Mouse (Mus musculus) v-Abl transformed pro-B cells (cell line): ENCODE results near the gene Sh3bp1.

Experiments used
- in situ Hi-C, 2 experiments: fragments of 400-800 bp; cut with MboI; formaldehyde crosslinking; loops; one replicate each; pipeline ENCODE4 v1.15.1; 2025; ENCODE audit not compliant: unreplicated experiment in 2 of 2

The Sh3bp1 gene

DNA sequence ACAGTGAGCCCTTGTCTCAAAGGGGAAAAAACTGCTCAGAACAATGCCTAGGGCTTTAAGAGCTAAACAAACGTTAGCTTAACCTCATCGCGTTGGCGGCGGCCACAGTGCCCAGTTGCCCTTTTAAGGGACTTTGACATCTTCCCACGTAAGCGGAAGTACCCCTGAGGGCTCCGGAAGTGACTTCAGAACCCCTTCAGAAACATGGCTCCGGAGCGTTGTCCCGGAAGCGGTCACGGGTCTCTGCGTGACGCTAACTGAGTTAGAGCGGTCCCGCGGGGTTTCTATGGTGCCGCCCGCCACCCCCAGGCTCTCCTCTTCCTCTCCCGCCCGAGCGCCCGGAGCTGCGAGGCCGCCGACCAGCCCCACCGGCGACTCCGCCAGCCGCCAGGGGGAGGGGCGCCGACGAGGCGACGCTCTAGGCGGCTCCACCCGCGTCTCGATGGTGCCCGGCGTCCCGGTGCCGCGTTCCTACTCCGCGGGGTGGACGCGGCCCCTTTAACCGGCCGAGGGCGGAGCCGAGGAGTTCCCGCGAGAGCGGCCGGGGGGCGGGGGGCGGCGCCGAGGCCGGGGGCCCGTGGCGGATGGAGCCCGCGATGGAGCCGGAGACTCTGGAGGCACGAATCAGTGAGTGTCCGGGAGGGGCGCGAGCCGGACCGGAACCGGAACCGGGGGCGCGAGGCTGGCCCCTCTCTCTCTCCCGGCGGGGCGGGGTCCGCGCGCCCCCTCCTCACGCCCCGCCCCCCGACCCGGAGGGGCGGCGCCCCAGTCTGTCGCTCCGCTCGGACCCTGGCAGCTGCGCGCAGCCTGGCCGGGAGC, 22.4 kb upstream of the Sh3bp1 start, which contains the start of gene Gga1:
Gga1 (plus strand) TSS at position 200 of the 819 bp plus-strand sequence.
- in situ Hi-C loops, result loop anchor here (25.0 kb wide), 2 partner anchors 460 to 810 kb away; partner anchors contain the start of genes Gtpbp1 (in 2 of the 2), Josd1 (in 2 of the 2), Maff (in 1 of the 2) and Pla2g6 (in 1 of the 2)

DNA sequence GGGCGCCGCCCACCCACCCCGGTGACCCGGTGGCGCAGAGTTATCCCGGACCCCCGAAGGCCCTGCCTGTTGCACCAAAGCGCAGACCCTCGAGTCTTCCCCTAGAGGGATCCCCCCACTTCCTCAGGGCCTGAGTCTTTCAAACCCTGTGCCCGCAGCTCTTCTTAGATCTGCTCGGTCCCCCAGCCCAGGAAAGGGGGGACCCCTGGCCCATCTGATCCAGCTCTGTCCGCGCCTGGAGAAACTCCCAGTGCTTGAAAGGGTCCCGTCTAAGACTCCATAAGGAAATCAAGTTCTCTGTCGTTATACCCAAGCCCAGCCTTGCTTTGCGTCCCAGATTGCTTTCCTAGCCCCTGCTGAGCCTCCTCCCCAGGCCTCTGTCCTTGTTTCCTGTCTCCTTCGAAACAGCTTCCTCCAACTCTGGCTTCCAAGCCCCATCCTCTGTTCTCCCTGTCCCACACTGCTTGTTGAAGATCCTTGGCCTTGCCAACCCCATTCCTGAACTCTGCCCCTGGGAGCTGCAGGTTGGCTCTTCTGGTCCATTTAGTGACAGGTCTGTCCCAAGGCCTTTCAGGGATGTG, 21.7 kb upstream of the Sh3bp1 start:
- in situ Hi-C loops, result loop anchor here (25.0 kb wide), 2 partner anchors 459 to 809 kb away; partner anchors contain the start of genes Gtpbp1 (in 2 of the 2), Josd1 (in 2 of the 2), Maff (in 1 of the 2) and Pla2g6 (in 1 of the 2)

DNA sequence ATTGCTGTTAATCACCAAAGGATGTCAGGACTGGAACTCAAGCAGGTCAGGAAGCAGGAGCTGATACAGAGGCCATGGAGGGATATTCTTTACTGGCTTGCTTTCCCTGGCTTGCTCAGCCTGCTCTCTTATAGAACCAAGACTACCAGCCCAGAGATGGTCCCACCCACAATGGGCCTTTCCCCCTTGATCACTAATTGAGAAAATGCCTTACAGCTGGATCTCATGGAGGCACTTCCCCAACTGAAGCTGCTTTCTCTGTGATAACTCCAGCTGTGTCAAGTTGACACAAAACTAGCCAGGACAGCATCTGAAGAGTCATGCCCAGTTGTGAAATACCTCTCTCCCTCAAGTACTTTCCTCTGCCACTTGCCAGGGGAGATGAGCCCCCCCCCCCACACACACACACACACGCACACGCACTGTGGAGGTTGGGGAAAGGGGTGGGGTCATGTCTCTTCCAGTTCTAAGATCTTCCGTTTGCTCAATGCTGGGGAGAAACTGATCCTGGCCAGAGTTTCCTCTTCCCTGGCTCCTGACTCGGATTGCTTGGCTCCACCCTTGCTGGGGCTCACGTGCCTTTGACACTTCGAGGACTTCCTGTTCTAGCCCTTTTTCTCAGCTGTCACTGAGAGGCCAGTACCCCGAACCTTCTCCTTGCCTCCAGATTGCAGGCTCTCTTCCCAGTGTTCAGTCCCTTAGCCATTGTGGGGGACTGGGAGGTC, 20.6 kb upstream of the Sh3bp1 start:
- in situ Hi-C loops, result loop anchor here (25.0 kb wide), 2 partner anchors 458 to 808 kb away; partner anchors contain the start of genes Gtpbp1 (in 2 of the 2), Josd1 (in 2 of the 2), Maff (in 1 of the 2) and Pla2g6 (in 1 of the 2)

DNA sequence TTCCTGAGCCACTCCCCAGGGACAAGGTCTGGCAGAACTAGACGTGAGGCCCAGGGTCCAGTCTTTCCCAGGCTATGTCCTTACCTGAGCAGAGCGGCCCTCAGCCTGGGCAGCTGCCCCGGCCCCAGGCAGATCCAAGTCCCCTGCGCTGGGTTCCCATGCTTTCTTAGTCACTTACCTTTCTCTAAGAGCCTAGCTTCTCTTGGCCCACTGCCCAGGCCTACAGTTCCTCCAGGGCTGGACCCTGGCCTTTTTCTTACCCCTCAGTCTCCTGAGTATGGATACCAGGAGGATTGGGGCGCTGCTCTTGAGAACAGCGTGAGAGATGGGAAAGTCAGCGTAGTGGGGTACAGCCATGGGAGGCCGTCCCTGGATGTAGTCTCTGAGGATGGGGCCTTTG, 19.1 kb upstream of the Sh3bp1 start:
- in situ Hi-C loops, result loop anchor here (25.0 kb wide), 2 partner anchors 457 to 807 kb away; partner anchors contain the start of genes Gtpbp1 (in 2 of the 2), Josd1 (in 2 of the 2), Maff (in 1 of the 2) and Pla2g6 (in 1 of the 2)

DNA sequence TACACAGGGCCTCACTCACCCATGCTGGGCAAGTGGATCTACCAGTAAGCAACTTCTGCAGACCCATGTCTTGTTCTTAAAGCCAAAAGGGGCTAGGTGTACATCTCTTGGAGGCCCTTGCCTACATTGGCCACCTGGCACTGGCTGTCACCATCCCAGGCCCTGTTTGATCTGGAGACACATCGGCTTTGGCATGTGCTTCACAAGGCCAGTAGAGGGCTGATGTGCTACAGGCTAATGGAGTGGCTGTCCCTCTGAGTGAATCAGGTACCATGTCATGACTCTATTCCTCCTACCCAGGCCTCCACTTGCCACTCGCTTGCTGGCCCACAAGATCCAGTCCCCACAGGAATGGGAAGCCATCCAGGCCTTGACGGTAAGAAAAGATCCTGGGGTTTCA, 17.7 kb upstream of the Sh3bp1 start:
- in situ Hi-C loops, result loop anchor here (25.0 kb wide), 2 partner anchors 455 to 805 kb away; partner anchors contain the start of genes Gtpbp1 (in 2 of the 2), Josd1 (in 2 of the 2), Maff (in 1 of the 2) and Pla2g6 (in 1 of the 2)

DNA sequence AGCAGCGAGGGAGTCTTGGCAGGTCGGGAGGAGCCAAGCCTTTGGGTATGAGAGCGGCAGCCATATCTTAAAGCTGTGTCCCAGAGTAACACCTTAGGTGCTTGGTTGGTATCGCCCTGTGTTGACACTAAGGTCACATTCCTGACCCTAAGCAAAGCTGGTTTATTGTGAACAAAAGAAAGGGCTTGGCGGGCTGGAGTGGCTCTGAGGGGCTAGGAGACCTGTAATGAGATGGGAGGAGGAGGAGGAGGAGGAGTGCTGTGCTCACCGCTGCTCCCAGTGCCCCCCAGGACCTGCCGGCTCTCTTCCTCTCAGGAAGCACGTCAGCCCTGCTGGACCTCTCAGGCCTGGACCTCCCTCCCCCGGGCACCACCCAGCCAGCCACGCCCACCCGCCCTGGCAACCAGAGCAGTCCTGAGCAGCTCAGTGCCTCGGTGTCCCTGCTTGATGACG, 10.1 kb upstream of the Sh3bp1 start:
- in situ Hi-C loops, result loop anchor here (25.0 kb wide), 2 partner anchors 448 to 798 kb away; partner anchors contain the start of genes Gtpbp1 (in 2 of the 2), Josd1 (in 2 of the 2), Maff (in 1 of the 2) and Pla2g6 (in 1 of the 2)

DNA sequence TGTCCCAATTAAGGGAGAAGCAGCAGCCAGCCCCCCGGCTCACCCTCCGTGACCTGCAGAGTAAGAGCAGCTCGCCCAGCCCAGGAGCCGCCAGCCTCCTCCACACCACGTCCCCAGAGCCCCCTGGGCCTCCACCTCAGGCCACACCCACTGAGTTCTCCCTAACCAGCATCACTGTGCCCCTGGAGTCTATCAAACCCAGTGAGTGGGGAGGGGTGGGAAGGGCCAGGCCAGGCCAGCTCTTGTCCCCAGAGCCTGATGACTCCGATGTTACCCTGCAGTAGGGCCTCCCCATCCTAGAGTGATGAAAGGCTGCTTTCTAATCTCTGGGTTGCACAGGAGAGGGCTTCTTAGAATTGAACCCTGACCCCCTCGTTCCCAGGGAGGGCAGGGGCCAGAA, 7.1 kb upstream of the Sh3bp1 start:
- in situ Hi-C loops, result loop anchor here (25.0 kb wide), 2 partner anchors 445 to 795 kb away; partner anchors contain the start of genes Gtpbp1 (in 2 of the 2), Josd1 (in 2 of the 2), Maff (in 1 of the 2) and Pla2g6 (in 1 of the 2)

DNA sequence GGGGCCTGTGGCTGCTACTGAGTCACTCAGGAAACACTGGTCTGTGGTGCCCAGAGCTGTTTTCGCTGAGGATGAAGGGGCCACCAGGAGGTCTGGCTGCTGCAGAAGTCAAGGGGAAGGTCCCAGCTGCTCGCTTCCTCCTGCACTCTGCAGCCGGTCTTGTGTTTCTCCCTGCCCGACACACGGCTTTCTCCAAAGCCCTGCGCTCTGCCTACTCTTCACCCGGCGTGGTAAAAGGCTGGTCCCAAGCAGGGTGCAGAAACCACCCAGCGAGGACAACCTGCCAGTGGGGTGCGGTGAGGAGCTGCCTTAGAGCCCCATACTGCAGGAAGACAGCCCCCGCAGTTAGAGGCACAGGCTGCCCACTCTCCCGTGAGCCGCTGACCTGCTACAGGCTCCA, 4.8 kb upstream of the Sh3bp1 start:
- in situ Hi-C loops, result loop anchor here (25.0 kb wide), 2 partner anchors 443 to 793 kb away; partner anchors contain the start of genes Gtpbp1 (in 2 of the 2), Josd1 (in 2 of the 2), Maff (in 1 of the 2) and Pla2g6 (in 1 of the 2)

DNA sequence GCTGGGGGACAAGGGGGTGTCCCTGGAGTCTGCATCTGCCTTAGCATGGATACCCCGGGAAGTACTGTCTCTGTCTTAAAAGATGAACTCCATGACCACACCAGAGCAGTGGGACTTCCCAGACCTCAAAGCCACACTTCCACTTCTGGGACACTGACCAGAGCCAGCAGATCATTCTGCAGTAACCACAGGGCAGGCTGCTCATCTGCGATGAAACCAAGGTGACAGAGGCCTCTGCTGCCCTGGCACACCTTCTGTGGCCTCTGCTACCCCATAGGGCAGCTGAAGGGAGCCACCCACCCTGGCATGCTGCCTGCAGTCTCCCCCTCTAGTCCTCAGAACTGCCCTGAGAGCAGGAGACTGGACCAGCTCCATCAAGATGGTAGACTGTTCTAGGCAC, 3.8 kb upstream of the Sh3bp1 start:
- in situ Hi-C loops, result loop anchor here (25.0 kb wide), 2 partner anchors 442 to 792 kb away; partner anchors contain the start of genes Gtpbp1 (in 2 of the 2), Josd1 (in 2 of the 2), Maff (in 1 of the 2) and Pla2g6 (in 1 of the 2)

DNA sequence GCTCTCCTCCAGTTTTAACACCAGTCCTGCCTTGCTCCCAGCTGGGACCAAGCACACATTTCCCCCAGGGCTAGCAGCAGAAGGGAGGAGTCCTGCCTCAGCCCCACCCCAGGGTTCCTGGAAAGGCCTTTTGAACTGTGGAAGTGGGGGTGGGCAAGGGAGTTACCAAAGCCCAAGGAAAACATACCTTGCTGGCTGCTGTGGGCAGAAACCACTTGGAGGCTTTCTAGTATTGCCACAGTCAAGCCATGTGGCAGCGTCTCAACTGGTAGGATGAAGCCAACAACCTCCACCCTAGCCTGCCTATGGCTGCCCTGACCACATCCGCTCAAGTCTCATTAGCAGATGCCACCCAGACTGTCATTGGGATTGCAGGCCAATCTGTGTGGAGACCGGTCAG, 3.4 kb upstream of the Sh3bp1 start:
- in situ Hi-C loops, result loop anchor here (25.0 kb wide), 2 partner anchors 441 to 791 kb away; partner anchors contain the start of genes Gtpbp1 (in 2 of the 2), Josd1 (in 2 of the 2), Maff (in 1 of the 2) and Pla2g6 (in 1 of the 2)

DNA sequence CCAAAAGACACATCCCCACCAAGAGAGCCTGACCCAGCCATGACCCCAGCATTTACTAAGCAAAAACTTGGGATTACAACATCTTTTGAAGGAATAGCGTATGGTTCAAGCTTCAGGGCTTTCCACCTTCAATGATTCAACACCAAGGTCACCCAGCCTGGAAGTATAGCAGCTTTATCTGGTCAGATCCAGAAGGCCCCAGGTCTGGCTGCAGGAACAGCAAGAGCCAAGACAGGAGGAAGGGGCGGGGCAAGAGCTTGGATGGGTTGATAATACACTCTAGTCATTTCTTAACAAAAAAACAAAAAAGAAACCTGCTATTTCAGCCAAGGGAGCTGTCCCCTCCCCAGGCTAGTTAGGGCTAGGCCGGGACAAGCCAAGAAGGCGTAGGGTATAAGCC, 2.1 kb upstream of the Sh3bp1 start:
- in situ Hi-C loops, result loop anchor here (25.0 kb wide), 2 partner anchors 440 to 790 kb away; partner anchors contain the start of genes Gtpbp1 (in 2 of the 2), Josd1 (in 2 of the 2), Maff (in 1 of the 2) and Pla2g6 (in 1 of the 2)

DNA sequence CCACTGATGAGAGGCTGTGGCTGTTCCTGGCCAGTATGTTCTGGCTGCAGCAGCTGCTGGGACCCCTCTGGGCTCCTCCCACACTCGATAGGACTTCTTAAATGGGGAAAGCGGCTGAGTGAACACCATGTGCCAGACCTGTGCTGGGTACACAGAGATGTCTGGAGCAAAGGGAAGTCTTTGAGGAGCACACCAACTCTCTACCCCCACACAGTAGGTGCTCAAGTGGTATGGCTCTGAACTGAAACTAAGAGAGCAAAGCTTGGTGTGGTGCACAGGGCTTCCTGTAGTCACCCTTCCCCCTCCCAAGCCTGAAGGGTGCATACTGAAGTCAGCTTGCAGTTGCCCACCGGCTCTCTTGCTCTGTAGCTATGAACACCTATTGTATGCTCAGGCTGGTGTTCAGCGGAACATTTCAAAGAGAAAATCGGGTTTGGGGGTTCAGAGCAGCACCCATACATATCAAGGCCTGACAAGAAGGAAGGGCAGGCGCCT, 1.0 kb upstream of the Sh3bp1 start:
- in situ Hi-C loops, result loop anchor here (25.0 kb wide), 2 partner anchors 439 to 789 kb away; partner anchors contain the start of genes Gtpbp1 (in 2 of the 2), Josd1 (in 2 of the 2), Maff (in 1 of the 2) and Pla2g6 (in 1 of the 2)

DNA sequence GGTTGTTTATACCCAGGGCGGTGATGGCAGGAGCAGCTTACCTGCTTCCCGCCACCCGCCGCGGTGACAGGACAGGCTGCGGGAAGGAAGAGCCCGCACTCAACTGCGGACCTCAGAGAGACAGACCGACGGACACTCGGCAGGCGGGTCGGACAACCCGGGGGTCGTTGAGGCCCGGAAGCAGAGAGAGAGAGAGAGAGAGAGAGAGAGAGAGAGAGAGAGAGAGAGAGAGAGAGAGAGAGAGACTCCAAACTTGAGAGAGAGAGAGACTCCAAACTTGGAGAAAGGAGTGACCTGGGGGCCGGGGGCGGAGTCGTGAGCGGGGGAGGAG, 194 bp upstream of the Sh3bp1 start, which contains the start of gene Gm49510:
Gm49510 (plus strand) TSS at position 259 of the 331 bp plus-strand sequence.
- in situ Hi-C loops, result loop anchor here (25.0 kb wide), 2 partner anchors 438 to 788 kb away; partner anchors contain the start of genes Gtpbp1 (in 2 of the 2), Josd1 (in 2 of the 2), Maff (in 1 of the 2) and Pla2g6 (in 1 of the 2)

DNA sequence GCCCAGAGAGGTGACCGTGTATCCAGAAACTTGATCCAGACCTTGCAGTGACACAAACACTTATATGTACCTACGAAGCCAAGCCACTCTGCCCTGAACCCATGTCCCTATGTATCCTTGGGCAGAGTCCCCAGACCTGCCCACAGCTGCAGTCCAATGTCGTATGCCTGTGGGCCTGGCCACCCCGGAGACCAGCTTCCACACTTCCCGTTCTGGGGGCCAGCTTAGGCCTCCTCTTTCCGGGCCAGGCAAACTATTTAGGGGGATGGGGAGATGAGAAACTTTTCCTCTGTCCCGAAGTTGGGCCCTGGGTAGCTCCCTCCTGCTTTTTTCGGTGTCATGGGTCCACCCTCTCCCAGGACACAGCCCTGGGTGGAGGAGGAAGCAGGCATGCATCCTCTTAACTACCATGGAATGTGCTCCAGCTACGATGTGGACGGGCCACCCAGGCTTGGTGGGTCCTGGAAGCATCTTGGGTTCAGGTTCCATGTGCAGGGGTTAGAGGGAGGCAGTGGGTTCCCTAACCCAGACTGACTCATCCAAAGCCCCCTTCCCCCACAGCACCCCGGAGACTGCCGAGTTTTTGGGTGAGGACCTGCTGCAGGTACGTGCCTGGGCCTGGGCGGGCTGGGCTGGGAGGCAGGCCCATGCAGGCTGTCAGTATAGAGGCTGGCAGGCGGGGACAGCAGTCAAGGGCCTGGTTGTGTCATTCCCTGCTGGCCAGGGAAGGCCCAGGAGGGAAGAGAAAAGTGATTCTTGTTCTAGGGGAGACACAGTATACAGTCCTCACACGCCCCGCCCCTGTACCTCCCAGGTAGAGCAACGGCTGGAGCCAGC, 1.2 kb downstream of the Sh3bp1 start:
- in situ Hi-C loops, result loop anchor here in 1 of 2 experiments (5.0 kb wide), 1 partner anchor 41 kb away; no protein-coding TSS in a partner anchor

DNA sequence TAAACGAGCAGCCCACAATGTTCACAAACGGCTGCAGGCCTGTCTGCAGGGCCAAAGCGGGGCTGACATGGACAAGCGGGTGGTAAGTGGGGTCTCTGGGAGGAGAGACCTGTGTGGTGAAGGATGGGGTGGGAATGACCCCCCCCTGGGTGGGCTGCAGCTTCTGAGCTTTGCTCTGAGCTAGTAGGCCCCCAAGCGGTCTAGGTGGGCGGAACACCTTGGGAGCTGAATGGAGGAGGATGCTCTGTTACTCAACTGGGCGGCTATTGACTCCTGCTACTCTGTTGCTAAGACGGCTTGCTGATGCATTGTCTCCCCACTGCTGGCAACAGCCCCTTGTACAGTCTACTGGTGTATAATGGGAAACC, 1.8 kb downstream of the Sh3bp1 start:
- in situ Hi-C loops, result loop anchor here in 1 of 2 experiments (5.0 kb wide), 1 partner anchor 41 kb away; no protein-coding TSS in a partner anchor

DNA sequence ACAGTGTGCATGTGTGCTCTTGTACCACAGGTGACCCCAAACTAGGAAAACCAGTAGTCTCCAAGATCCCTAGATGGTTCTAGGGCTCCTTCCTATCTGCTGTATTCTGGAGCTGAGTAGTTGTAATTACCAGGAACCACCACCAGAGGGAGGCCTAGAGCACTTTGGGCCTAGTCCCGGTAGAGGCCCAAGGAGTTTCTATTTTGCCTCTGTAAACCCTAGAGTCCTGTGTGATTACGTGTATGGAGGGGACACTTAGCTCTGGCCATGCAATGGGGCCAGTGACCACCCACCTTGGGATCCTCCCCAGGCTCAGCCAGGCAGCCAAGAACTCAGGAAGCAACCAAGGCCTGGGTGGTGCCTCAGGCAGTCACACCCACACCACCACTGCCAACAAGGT, 3.7 kb downstream of the Sh3bp1 start:
- in situ Hi-C loops, result loop anchor here in 1 of 2 experiments (5.0 kb wide), 1 partner anchor 39 kb away; no protein-coding TSS in a partner anchor

DNA sequence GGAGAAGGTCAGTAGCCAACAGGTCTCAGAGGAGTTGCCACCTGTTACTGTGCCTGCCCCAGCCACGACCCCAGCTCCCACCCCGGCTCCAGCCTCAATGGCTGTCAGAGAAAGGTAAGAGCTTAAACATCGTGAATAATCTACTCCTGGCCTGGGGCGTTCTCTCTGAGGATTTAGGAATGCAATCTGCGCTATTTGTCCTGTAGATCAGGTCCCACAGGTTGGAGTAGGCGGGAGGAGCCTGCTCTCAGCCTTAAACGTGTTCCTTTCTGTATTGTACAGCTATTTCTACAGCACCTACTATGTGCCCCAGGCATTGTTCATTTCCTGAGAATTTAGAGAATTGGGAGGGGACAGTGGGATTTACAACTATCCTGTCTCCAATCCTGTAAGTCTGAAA, 8.8 kb downstream of the Sh3bp1 start:
- in situ Hi-C loops, result no loop called here

DNA sequence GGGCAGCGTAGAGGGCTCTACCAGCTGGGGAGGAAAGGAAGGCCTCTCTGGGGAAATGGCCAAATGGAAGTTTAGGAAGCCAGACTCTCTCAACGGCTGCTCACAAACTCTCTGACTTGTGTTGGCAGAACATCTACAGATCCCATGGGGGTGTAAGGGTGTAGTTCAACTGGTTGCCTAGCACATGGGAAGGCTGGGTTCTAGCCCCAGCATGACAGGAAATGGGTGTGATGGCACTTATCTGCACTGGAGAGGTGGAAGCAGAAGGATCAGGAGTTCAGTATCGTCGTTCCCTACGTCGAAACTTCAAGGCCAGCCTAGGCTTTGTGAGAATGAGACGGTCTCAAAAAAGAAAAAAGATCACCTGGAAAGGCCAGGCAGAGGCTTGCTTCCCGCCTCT, 9.4 kb downstream of the Sh3bp1 start:
- in situ Hi-C loops, result no loop called here
